Mouse (Mus musculus) G1E (cell line): Measurements from ENCODE around the gene Sgcd.

Experiments
- CTCF ChIP-seq: IDR thresholded peaks from 2 replicates; pipeline ENCODE4 v1.5.1; 2012; ENCODE audit warnings: low read depth, low read length, inconsistent platforms, mixed read lengths
- GATA2 ChIP-seq: IDR thresholded peaks from 2 replicates; pipeline ENCODE4 v1.6.1; 2012; ENCODE audit warnings: low read depth, low read length, inconsistent platforms, borderline replicate concordance
- POLR2AphosphoS5 ChIP-seq: IDR thresholded peaks from 2 replicates; pipeline ENCODE4 v1.6.1; 2012; ENCODE audit warnings: low read depth, low read length, inconsistent platforms; ENCODE audit not compliant: insufficient replicate concordance
- TAL1 ChIP-seq: conservative IDR thresholded peaks from 2 replicates; pipeline ENCODE4 v1.6.1; 2012; ENCODE audit warnings: low read depth, low read length, inconsistent platforms, mixed read lengths

- TF ChIP-seq CTCF: no peak
- TF ChIP-seq POLR2AphosphoS5: no peak
- TF ChIP-seq TAL1: no peak
- no peak for TF ChIP-seq GATA2
Observed at GRCm38 (mm10) chr11:47020874-47021273, 967.9 kb downstream of the Sgcd start.
